Mouse (Mus musculus) fat pad, adult 2 months (tissue): ENCODE results near the gene March6.
A peak's percentile ranks its signal among the peaks of the same experiment; 100 is the strongest.

ENCODE experiments used
- DNase-seq: peaks from one replicate; pipeline ENCODE4 v3.0.0-alpha.2; 2011; ENCODE audit warnings: low read depth, low spot score; ENCODE audit errors: extremely low read depth

Gene March6

GRCm38 (mm10) chr15:31517186-31517585 is 13.7 kb downstream of the March6 start:
- no peak for DNase-seq

DNA sequence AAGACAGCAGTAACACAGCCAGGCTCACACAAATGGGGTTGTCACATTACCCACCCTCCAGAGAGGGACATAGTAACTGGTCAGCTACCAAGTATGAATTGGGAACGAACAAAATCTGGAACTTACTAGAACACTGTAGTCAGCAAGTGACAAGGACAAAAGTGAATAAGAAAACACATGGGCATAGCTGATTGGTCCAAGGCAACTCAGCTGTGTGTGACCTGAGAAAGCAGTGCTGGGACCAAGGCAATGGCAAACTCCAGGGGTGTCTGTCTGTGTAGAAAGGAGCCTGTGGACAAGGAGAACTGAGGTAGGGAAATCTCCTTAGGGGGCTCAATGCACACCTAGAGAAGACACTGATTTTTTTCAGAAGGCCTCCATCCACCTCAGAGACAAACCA is 19.1 kb downstream of the March6 start:
- no peak for DNase-seq

DNA sequence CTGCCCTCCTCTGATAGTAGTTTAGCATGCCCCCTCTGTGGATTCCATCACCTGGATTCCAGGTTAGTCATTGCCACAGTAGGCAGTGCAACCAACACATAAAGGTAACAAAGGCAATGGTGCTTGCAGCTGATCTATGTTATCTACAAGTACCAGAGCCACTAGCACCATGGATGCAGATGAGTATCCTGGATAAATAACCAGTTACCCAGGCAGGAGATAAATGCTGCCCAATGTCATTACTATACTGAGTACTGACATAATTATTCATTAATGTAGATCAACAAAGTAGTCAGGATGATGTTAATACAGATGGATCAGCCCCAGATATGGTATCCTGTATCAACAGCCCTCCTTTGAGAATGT is 19.5 kb downstream of the March6 start:
- no peak for DNase-seq

DNA sequence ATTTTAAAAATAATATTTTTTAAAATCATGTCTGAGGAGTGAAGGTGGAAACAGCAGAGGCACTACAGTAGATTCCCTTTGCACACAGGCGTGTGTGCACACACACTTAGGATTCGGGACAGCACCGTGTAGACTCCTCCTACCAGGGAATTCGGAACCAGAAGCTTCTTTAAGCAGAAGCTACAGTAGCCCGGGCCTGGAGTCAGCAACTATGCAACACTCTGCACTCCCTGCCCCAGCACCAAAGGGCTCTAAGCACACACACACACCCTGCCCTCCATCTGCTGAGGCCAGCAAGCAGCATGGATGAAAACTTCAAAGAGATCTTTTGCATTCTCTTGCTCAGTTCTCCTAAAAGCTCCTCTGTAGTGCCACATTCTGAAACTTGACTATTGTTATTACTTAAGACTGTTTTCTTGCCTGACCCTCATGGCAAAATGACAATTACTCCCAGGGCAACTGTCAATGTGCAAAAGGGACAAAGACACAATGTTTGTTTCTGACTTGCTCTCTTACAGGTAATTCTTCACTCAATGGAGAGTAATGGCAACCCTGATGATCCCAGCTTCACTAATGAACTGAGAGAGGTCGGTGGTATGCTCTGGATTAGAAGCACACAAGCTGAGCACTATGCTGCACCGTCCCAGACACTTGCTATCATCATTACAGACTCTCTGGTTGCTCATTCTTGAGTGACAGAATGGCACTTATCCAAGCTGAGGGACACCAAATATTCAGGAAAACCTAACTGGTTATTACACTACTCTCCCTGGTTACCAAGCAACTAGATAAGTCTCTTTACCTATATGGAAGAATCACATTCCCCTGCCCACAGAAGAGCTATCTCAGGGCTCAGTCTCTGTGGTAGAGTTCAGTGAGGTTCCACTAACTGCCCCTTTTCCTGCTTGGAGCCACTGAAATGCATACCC is 20.1 kb downstream of the March6 start:
- no peak for DNase-seq

DNA sequence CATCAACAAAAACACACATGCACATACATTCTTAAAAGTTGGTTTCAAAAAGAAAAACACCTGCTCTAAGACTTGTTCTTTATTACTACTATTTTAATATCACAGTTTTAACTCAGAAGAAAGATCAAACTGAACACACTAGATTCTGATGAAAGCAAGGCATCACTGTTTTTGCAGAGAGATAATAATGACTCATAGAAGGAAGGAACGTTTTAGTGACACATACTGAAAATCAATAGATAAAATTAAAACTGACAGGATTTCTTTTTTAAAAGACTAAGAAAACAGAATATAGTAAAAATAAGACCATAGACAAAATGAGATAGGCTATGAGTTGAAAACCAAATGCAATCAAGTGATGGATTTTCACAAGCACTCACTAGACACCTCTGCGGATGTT is 25.8 kb downstream of the March6 start:
- DNase-seq, result no peak

DNA sequence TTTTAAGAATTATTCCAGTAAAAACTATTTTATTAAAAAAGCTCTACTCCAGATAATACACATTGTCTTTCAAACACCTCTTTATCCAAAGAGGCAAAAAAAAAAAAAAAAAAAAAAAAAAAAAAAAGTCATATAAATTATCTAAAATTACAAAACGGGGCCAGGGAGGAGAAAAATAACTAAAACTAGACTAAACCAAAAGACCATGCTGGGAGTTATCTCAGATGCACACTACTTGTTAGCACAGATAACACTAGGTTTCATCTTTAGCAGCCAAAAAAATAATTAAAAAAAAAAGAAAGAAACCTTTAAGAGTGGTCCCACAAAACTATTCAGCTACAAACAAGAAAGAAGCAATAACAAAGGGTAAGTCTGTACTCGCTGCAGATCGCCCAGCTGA is 27.4 kb downstream of the March6 start:
- no peak for DNase-seq

- no peak for DNase-seq
These were observed 27.9 kb downstream of the March6 start for GRCm38 (mm10) chr15:31502996-31503395.

DNA sequence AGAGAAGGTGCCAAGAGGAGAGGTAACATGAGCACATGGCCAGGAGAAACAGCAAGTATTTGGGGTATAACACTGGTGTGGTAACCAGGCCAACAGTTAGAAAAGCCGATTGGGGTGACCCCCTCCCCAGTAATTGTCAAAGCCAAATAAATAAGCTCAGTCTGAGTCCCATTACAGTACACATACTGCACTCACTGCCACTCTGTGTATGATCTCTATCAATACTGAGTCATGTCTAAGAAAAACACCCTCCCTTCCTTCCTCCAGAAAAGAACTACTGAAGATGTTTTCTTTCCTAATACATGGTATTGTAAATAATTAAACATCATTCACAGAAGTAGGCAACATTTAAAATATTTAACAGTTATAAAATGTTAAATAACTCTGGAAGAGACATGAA is 28.5 kb downstream of the March6 start:
- DNase-seq, result no peak

- DNase-seq, result no peak
These were observed 36.0 kb downstream of the March6 start for GRCm38 (mm10) chr15:31494803-31495202.

DNA sequence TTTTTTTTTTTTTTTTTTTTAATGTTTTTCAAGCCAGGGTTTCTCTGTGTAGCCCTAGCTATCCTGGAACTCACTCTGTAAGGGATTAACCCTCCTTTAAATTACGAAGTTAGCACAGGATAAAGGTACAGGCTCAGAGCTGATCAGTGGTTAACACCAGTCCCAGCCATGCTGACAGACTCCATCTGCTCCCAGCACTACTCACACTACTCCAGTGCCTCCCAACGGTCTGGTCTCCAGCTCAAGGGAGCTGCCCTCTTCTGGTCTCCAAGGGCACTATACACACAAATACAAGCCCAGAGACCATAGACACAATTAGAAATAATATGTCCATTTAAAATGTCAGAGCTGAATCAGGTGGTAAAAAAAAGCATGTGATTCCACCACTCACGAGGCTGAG is 36.5 kb downstream of the March6 start:
- no peak for DNase-seq

DNA sequence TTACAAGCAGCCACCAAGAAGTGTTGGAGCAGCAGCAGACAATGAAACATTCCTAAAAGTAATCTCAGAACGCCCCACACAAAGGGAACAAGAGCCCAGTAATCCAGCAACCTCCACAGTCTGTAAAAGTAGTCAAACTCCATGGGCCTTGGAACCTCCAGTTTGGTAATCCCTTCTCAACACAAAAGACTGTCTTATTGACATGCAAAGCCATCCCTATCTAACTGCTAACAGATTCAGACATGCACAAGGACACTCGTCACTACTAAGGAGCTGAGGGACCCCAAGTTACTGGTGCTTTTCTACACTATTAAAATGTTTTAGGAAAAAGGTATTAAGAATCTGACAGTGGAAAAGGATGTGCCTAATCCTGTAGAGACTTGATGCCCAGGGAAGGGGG is 43.4 kb downstream of the March6 start:
- no peak for DNase-seq

DNA sequence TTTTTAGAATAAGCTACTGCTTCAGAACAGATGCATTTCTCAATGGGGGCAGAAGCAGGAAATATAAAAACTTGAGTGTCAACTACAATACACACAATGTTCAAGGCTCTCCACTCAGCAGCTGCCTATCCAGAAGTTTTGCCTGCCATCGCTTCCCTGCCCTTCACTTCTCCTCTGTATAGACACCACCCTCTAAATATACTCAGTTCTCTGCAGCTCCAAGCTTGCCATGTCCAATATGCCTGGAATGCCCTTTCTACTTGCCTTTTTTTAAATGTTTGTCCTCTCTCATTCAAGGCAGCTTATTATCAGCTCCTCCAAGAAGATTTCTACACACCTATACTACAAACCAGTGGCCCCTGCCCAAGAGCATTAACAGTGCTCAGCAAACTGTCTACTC is 54.2 kb downstream of the March6 start:
- DNase-seq, result no peak

DNA sequence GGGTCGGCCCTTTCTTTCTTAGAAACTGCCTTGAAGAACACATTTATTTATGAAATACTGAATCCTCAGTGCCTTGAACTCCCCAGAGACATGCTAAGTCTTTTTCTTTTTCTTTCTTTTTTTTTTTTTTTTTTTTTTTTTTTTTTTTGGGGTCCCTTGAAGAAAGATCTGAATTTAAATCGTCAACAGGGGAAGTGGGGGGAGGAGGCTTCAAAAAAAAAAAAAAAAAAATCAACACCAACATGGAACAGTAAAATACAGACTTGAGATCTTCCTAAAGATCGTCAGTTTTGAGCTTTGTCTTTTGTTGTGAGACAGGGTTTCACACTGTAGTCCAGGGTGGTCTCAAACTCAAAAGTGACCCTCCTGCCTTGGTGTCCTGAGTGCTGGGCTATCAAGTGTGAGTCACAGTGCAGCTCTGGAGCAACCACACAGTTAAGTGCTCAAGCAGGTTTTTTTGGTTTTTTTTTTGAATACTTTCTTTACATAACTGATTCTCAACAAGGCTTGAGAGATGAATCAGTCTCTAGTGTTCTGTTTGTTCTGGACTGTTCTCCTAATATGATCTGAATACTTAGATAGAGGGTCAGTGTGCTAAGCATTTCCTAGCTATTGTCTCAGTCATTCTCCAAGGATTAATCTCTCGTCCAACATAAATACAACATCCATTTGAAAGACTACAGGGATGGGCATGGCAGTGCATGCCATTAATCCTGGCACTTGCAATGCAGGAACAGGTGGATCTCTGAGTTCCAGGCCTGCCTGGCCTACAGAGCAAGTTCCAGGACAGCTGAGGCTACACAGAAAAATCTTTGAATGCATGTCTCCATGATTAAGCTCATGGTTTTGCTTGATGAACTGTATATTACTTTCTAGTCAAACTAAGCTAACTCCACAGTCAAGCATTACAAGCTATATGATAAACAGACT is 57.9 kb downstream of the March6 start:
- DNase-seq, result peak; percentile 92

DNA sequence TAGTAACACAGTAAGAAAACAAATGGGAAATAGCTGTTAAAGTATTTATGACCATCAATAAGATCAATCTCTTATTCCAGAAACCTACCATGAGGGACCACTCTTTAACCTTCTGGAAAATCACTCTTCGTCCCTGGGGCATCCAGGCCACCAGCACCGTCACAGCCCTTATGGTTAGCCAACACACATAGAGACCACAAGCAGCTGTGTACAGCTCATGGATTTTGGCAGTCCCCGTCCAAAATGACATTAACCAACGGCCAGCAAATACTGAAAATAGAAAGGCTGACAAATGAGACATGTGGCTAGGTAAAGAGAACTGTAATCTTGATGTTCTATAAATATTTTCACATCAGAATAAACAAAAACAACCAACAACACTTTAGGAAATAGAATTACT is 59.3 kb downstream of the March6 start:
- DNase-seq, result no peak

GRCm38 (mm10) chr15:31469497-31469896 is 61.4 kb downstream of the March6 start:
- no peak for DNase-seq

- DNase-seq, result no peak
These were observed 62.0 kb downstream of the March6 start for GRCm38 (mm10) chr15:31468806-31469205.

DNA sequence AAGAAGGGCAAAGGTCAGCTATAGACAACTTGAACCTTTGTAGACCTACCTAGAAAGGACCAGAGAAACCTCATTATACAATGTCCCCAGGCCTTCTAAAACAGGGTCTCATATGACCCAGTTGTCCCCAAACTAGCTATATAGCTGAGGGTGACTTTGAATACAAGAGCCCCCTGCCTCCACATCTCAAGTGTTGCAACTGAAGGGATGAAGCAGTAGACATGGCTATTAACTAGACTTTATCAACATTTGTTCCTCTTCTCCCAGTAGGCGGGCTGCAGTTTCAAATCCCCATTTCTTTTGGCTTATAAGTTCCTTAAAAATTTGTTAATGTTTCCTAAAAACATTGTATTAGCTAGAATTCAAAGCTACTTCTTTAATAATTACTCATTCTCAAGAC is 64.1 kb downstream of the March6 start:
- no peak for DNase-seq

DNA sequence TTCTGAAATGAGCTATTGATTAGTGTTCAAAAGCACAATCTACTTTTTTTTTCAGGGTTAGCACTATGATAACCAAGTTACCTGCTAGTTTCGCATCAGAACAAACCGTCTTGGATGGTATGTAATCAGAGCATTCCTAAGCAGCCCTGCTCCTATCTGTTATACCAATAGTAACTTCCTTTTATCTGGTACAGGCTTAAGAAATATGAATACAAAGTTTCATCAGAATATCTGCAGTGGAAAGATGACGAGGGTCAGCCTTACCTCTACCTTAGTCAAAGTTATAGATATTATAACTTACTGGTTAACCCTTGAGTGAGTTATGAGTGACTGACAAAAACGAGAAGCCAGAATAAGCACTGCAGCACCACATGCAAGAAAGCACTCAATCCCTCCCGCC is 64.6 kb downstream of the March6 start:
- DNase-seq, result no peak

- DNase-seq, result no peak
These were observed 65.0 kb downstream of the March6 start for GRCm38 (mm10) chr15:31465806-31466205.

DNA sequence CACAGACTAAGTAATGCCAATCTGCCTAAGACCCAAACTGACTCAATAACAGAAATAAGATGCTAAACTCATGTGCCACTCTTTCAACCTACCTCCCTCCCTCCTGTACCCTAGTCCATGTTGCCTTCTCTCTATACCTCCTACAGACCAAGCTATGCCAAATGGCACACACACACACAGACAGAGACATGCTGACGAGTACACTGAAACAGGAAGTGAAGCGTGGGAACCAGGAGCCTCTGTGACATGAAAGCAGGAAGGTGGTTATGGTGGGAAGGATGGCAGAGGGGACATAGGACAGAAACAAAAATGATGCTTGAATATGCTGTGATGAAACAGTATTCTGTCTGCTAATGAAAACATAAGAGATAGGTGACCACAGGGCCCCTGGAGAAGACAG is 70.3 kb downstream of the March6 start:
- DNase-seq, result no peak

GRCm38 (mm10) chr15:31458081-31458480 is 72.8 kb downstream of the March6 start:
- no peak for DNase-seq

- no peak for DNase-seq
These were observed 74.5 kb downstream of the March6 start for GRCm38 (mm10) chr15:31456381-31456780.
